Mouse (Mus musculus) natural killer cell, adult 2 months (primary cell): ENCODE measurements at regions not wholly inside any gene's neighbourhood (a gene's known extent, or its start where the extent isn't known, plus 50 kb on each side); places are given as distances from the start of the nearest gene placed in this dataset.

ENCODE experiments used
- DNase-seq, 2 experiments: peaks; one replicate each; pipeline ENCODE4 v3.0.0; 2022; ENCODE audit warnings: low spot score in 2 of 2

- no peak for DNase-seq
Measured at GRCm38 (mm10) chr6:84514623-84515022, 79.1 kb downstream of the Cyp26b1 start.

DNA sequence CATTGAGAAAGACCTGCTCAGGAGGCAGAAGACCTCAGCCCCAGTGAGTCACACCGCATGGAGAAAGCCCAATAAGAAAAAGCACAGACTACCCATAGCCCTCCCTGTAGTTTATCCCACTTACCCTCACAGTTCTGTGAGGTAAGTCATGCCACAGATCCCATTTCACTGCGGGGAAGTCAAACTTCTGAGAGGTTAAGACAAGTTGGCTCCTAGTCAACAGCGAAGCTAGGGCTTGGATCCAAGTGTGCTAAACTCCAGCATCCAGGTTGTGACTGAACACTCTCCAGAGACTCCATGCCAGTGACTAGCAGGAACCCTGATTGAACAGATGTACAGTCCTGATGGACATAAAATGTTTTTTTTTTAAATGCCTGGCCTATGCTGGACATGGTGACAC lies 85.1 kb downstream of the Cyp26b1 start:
- no peak for DNase-seq

- DNase-seq, result no peak
Measured at GRCm38 (mm10) chr6:84506675-84507074, 87.0 kb downstream of the Cyp26b1 start.

- DNase-seq, result no peak
Measured at GRCm38 (mm10) chr6:84500255-84500886, 93.3 kb downstream of the Cyp26b1 start.

DNA sequence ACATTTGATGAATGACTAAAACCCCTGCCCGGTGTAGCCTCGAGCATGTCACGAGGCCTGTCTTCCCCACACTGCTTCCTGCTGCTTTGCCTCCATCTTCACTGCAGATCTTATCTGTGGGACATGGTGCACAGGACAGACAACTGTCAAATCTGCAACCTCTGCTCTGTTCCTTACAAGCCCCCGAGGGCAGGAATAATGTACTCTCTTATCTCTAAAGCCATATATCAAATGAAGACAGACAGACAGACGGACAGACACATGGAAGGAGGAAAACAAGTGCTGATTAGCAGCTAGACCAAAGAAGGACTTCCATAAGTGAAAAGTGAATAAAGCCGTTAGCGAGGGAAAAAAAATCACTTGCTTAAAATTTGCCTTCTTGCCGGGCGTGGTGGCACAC lies 95.6 kb downstream of the Cyp26b1 start:
- DNase-seq, result no peak

DNA sequence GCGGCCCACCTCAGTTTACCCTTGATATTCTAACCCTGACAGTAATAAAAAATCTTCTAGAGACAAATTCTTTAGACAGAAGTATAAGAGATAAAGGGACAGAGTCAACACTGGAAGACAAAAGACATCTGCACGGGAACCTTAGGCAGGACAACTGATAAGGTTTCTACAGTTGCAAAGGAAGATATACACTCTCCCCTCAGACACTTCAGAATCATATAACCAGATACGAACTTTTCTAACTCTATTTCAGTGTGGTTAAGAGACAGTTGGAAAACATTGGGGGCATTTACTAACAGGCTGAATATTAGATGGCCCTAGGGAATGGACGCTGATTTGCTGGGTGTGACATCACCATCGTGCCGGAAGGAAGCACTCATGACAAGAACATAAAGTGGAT lies 100.0 kb downstream of the Cyp26b1 start:
- DNase-seq, result no peak

GRCm38 (mm10) chr6:84493169-84493568 lies 100.5 kb downstream of the Cyp26b1 start:
- no peak for DNase-seq

DNA sequence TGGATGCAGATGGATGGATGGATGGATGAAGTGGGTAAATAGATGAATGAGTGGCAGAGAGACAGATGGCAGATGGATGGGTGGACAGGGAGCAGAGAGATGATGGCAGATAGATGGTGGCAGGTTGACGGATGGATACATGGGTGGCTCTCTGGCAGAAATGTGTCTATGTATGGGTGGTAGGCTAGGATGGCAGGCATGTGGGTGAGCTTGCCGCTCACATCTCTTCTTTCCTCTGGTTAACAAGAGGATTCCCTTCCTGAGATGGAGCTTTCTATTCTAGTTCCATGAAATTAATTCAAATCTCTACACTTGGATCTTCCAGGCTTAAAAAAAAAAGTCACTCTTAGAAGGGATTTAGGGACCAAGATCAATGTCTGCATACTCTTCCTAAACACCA lies 101.1 kb downstream of the Cyp26b1 start:
- DNase-seq, result no peak

- no peak for DNase-seq
Measured at GRCm38 (mm10) chr6:84491106-84491505, 102.6 kb downstream of the Cyp26b1 start.

DNA sequence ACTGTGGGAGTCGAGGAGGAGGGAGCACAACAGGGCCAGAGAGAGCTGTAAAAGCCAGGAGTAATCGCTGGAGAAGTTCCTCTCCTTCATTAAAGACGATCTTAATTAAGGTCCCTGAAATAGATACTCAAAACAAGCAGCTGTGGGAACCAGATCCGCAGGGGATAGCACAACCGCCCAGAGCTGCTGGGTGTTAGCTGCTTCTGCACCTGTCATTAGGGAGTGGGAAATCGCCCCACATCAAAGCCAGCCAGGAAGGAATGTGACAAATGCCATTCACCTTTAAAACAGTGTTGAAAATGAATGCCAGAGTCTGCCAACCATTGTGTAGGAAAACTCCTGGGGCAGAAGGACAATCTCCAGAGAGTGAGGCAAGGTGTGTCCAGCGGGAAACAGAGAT lies 112.5 kb downstream of the Cyp26b1 start:
- no peak for DNase-seq

DNA sequence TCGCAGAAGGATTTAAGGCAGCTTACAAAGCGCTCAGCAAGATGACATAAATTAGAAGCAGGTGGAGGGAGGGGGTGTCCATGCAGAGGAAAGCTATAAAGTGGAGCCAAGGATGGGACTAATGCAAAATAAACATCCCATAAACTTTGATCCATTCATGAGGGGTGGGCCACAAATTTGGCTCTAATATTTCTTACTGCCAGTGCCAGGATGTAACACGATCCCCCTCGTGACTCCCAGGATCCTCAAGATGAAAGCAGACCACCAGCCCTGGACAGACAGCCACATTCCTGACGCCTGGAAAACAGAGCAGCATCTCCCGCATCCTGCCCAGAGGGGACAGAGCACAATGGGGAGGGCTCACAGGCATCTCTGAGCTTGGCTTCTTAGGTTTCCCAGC lies 116.6 kb downstream of the Cyp26b1 start:
- no peak for DNase-seq

DNA sequence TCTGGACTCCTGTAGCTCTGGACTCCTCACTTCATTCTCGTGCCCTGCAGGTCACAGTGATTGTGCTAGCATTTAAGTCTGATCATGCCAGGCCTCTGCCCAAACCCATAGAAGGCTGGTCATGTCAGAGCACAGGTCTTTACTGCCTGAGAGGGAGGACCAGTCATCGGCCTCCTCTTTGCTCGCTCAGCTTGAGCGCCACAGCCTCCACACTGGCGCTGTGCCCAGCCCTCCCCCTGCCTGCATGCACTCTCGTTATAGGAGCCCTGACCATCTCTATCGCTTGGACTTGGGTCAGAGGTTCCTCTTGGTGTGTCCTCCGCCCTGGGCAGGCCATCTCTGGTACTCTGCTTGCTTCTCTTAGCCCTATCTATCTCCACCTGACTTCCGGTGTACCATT lies 117.2 kb downstream of the Cyp26b1 start:
- no peak for DNase-seq

GRCm38 (mm10) chr6:84474835-84475234 lies 118.9 kb downstream of the Cyp26b1 start:
- DNase-seq, result no peak

GRCm38 (mm10) chr6:84473171-84473570 lies 120.5 kb downstream of the Cyp26b1 start:
- no peak for DNase-seq

DNA sequence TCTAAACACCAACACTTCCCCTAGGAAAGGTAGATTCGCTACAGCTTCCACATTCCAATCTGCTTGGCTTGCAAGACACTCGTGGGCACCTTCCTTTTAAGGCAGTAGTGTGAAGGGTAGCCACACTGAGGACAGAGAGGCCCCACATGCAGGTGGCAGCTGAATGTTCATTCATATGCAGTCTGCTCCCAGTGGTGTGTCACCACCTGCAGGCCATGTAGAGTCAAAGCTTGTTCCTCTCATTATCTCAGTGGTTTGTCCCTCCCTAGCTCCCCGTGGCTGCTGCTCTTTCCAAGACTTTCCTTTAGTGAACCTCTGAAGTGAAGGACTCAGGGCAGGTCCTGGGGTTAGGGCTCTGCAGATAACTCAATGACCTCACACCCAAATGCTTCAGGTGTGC lies 121.4 kb downstream of the Cyp26b1 start:
- DNase-seq, result no peak

DNA sequence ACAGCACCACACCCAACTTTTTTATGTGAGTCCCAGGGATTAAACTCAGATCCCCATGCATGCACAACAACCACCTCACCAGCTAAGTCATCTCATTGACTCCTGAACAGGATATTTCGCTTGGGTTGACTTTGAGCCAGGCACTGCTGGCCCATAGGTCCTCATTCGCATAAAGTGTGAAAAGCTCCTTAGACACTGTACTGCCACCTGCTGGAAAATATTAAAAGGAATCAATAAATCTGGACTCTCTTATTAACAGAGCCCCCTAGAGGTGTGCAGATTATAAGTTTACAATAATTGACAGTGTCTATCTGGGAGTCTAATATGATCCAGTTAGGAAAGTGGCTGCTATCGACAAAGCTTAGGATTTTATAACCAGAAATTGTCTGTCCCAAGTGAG lies 126.4 kb downstream of the Cyp26b1 start:
- no peak for DNase-seq

GRCm38 (mm10) chr6:84466223-84466622 lies 127.5 kb downstream of the Cyp26b1 start:
- DNase-seq, result no peak

DNA sequence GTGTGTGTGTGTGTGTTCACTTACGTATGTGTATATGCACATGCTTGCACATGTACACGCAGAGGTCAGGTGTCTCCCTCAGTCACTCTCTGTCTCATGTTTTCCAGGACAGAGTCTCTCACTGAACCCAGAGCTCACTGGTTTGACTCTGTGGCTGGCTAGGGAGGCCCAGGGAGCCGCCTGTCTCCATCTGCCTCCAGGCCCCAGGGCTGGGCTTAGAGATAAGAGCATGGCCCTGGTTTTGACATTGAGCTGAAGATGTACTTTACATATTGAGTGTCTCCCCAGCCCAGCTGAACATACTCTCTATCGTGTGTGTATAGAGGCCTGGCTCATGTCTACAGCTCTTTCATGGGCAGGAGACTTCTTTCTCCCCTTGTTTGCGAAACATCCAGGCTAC lies 128.1 kb downstream of the Cyp26b1 start:
- DNase-seq, result no peak

- DNase-seq, result no peak
Measured at GRCm38 (mm10) chr6:84463592-84464367, 129.9 kb downstream of the Cyp26b1 start.

DNA sequence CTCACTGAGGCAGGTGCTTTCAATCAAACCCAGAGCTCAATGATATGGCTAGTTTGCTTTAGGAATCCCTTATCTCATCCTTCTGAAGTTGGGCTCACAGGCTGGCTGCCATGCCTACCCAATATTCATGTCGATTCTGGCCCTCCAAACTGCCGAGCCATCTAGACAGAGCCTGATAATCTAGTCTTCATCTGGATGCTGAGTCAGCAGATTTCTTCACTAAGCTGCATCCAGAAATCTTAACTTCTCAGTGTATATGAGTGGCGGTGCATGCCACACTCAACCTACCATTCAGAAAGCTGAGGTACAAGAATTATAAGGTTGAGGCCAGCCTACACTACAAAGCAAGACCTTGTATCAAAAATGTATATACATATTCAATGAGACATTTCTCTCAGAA lies 136.9 kb downstream of the Cyp26b1 start:
- DNase-seq, result no peak

GRCm38 (mm10) chr6:84445093-84445492 lies 148.6 kb downstream of the Cyp26b1 start:
- DNase-seq, result no peak

GRCm38 (mm10) chr6:84442667-84443066 lies 151.0 kb downstream of the Cyp26b1 start:
- no peak for DNase-seq

DNA sequence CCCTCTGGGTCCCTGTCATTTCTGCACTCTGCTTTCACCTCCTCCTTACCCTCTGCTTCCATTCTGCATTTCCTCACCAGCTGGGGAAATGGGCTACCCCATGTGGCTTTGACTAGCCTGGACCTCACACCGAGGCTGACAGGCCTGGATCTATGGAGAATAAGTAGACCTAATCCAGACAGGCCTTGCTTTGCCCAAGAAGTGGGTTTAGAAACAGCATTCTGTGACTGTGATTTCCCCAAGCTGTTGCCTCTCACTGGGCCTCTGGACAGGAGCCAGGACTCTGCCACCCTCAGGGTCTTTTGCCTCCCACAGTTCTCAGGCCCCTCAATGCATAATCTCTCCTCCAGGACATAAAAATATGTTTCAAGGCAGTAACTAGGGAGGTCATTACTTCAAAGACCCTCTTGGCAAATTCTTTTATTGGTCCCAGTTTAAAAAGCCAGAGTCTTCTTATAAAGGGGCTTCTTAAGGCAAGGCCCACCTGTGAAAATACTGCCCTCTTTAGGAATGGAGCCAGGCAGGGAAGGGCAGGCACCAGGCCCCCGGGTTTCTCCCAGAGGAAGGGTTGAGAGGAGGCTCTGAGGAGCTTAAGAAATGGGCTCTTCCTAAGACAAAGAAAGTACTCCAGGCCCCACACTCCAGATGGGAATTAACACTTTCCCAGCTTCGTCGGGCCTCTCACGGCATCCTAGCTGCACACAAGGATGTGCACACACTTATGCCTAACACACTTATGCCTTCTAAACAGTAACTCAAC lies 151.8 kb downstream of the Cyp26b1 start:
- DNase-seq, result no peak
